Mouse (Mus musculus) stomach, embryonic 16.5 days (tissue): ENCODE measurements around the gene Arhgef11. TPM values are rescaled to one million over a fixed set of nuclear protein-coding genes. Genes with fewer than 3 reads are reported as not detected.

Experiments
- ATAC-seq: fragments of 200-750 bp; cut with Nextera tagmentation; 2 replicates; pipeline ENCODE4 v1.8.0; 2017; ENCODE audit warnings: moderate number of reproducible peaks, moderate TSS enrichment; ENCODE audit not compliant: insufficient read depth, low FRiP score
- H3K27ac ChIP-seq: fragments of 300-500 bp; sonication (generic); 2 replicates; pipeline ENCODE4 v1.5.1; 2014; ENCODE audit warnings: low read length
- H3K27me3 ChIP-seq: fragments of 300-500 bp; sonication (generic); 2 replicates; pipeline ENCODE4 v1.6.1; 2014; ENCODE audit warnings: low read length, control low read depth, mixed read lengths; ENCODE audit not compliant: control insufficient read depth, insufficient read depth
- H3K36me3 ChIP-seq: fragments of 300-500 bp; sonication (generic); 2 replicates; pipeline ENCODE4 v1.6.1; 2014; ENCODE audit warnings: low read length; ENCODE audit not compliant: control insufficient read depth, insufficient read depth
- H3K4me1 ChIP-seq: fragments of 300-500 bp; sonication (generic); 2 replicates; pipeline ENCODE4 v1.6.1; 2014; ENCODE audit warnings: low read length, control low read depth, mixed read lengths; ENCODE audit not compliant: control insufficient read depth, insufficient read depth
- H3K4me2 ChIP-seq: fragments of 300-500 bp; sonication (generic); 2 replicates; pipeline ENCODE4 v1.6.1; 2014; ENCODE audit warnings: low read depth, low read length, mixed read lengths
- H3K4me3 ChIP-seq: fragments of 300-500 bp; sonication (generic); replicated peaks from 2 replicates; pipeline ENCODE4 v1.5.1; 2014; ENCODE audit warnings: mild to moderate bottlenecking, low read length
- H3K9ac ChIP-seq: fragments of 300-500 bp; sonication (generic); 2 replicates; pipeline ENCODE4 v1.6.1; 2014; ENCODE audit warnings: low read length
- H3K9me3 ChIP-seq: fragments of 300-500 bp; sonication (generic); replicated peaks from 2 replicates; pipeline ENCODE4 v1.6.1; 2016; ENCODE audit warnings: low read length, control low read depth; ENCODE audit not compliant: control insufficient read depth
- WGBS: fragments of 180-500 bp; shearing (Covaris S2); extraction: QIAGEN DNeasy Blood & Tissue Kit; methylation state at CpG from one replicate; pipeline ENCODE4 v1.1.7; 2014; 5-methylcytosine and 5-hydroxymethylcytosine counted together
- polyA plus RNA-seq: library from polyadenylated mRNA; unstranded; fragments of >200 nt; fragmentation: Nextera tagmentation; extraction: Ambion mirVana; gene quantifications from 2 replicates; pipeline ENCODE4 v1.2.1, GENCODE M21; 2015

Gene Arhgef11
- polyA plus RNA-seq, 1 experiment from 2014 or later, result 16.7 TPM

GRCm38 (mm10) chr3:87728696-87729095 is 111.3 kb downstream of the Arhgef11 start:
- Histone ChIP-seq H3K27ac (no peak overlapping the region), H3K9me3 (no peaks in the 10 kb centered on the region), H3K27me3 (no peaks in the 10 kb centered on the region), H3K4me1 (no peaks in the 10 kb centered on the region), H3K4me2 (no peak overlapping the region), H3K36me3 (peaks cover 38% of the 10 kb centered on the region), H3K9ac (no peak overlapping the region), H3K4me3 (no peak overlapping the region)
- 78% methylated on average over 6 of the region's 6 CpGs for WGBS
- ATAC-seq, result no peak

- Histone ChIP-seq H3K4me2 (no peak overlapping the region), H3K9ac (no peak overlapping the region), H3K27ac (no peak overlapping the region), H3K36me3 (peaks cover 30% of the 10 kb centered on the region), H3K27me3 (no peaks in the 10 kb centered on the region), H3K4me3 (no peak overlapping the region), H3K4me1 (no peaks in the 10 kb centered on the region), H3K9me3 (no peaks in the 10 kb centered on the region)
- no peak for ATAC-seq
- WGBS, result 76% methylated on average over 4 of the region's 4 CpGs
Observed at GRCm38 (mm10) chr3:87733098-87733497, 115.7 kb downstream of the Arhgef11 start.

- H3K27me3 ChIP-seq, result no peaks in the 10 kb centered on the region
- 83% methylated on average over 11 of the region's 11 CpGs for WGBS
- H3K36me3 ChIP-seq, result peaks cover 26% of the 10 kb centered on the region
- H3K4me1 ChIP-seq, result no peaks in the 10 kb centered on the region
- no peak overlapping the region for H3K9ac ChIP-seq
- no peaks in the 10 kb centered on the region for H3K9me3 ChIP-seq
- H3K4me2 ChIP-seq, result no peak overlapping the region
- H3K4me3 ChIP-seq, result no peak overlapping the region
- ATAC-seq, result no peak
- H3K27ac ChIP-seq, result no peak overlapping the region
Observed at GRCm38 (mm10) chr3:87733984-87734761, 116.8 kb downstream of the Arhgef11 start.

- H3K27ac ChIP-seq, result no peak overlapping the region
- ATAC-seq, result no peak
- WGBS, result 65% methylated on average over 9 of the region's 9 CpGs
- no peaks in the 10 kb centered on the region for H3K4me1 ChIP-seq
- peaks cover 21% of the 10 kb centered on the region; the same call in 1 of the 2 replicates for H3K36me3 ChIP-seq
- H3K4me3 ChIP-seq, result no peak overlapping the region
- no peaks in the 10 kb centered on the region for H3K27me3 ChIP-seq
- no peaks in the 10 kb centered on the region for H3K9me3 ChIP-seq
- no peak overlapping the region for H3K9ac ChIP-seq
- H3K4me2 ChIP-seq, result no peak overlapping the region
Observed at GRCm38 (mm10) chr3:87735335-87735734, 118.0 kb downstream of the Arhgef11 start.

GRCm38 (mm10) chr3:87738906-87739305 is 121.5 kb downstream of the Arhgef11 start:
- Histone ChIP-seq H3K4me2 (no peak overlapping the region), H3K4me3 (no peak overlapping the region), H3K27me3 (no peaks in the 10 kb centered on the region), H3K9me3 (no peaks in the 10 kb centered on the region), H3K27ac (no peak overlapping the region), H3K4me1 (0 out of 2 replicates have a peak, but pooled peaks cover 3% of the 10 kb centered on the region), H3K9ac (no peak overlapping the region), H3K36me3 (peaks cover 13% of the 10 kb centered on the region; the same call in 1 of the 2 replicates)
- 84% methylated on average over 5 of the region's 5 CpGs for WGBS
- no peak for ATAC-seq

- Histone ChIP-seq H3K9me3 (no peaks in the 10 kb centered on the region), H3K4me1 (peaks cover 16% of the 10 kb centered on the region; the same call in 1 of the 2 replicates), H3K4me3 (no peak overlapping the region), H3K4me2 (no peak overlapping the region), H3K36me3 (peaks cover 5% of the 10 kb centered on the region; the same call in 1 of the 2 replicates), H3K27ac (no peak overlapping the region), H3K27me3 (no peaks in the 10 kb centered on the region), H3K9ac (no peak overlapping the region)
- WGBS, result 65% methylated on average over 3 of the region's 3 CpGs
- ATAC-seq, result no peak
Observed at GRCm38 (mm10) chr3:87742013-87742412, 124.7 kb downstream of the Arhgef11 start.

GRCm38 (mm10) chr3:87742735-87743134 is 125.4 kb downstream of the Arhgef11 start:
- H3K36me3 ChIP-seq, result peaks cover 5% of the 10 kb centered on the region; the same call in 1 of the 2 replicates
- no peak overlapping the region for H3K27ac ChIP-seq
- H3K4me2 ChIP-seq, result no peak overlapping the region
- no peak overlapping the region for H3K9ac ChIP-seq
- no peak for ATAC-seq
- no peaks in the 10 kb centered on the region for H3K9me3 ChIP-seq
- H3K4me3 ChIP-seq, result no peak overlapping the region
- 84% methylated on average over 16 of the region's 16 CpGs for WGBS
- H3K27me3 ChIP-seq, result no peaks in the 10 kb centered on the region
- peaks cover 16% of the 10 kb centered on the region; the same call in 1 of the 2 replicates for H3K4me1 ChIP-seq

- H3K9me3 ChIP-seq, result no peaks in the 10 kb centered on the region
- H3K27ac ChIP-seq, result no peak overlapping the region
- H3K4me2 ChIP-seq, result no peak overlapping the region
- no peaks in the 10 kb centered on the region for H3K27me3 ChIP-seq
- no peaks in the 10 kb centered on the region for H3K36me3 ChIP-seq
- 74% methylated on average over 4 of the region's 4 CpGs for WGBS
- no peak for ATAC-seq
- H3K4me1 ChIP-seq, result peaks cover 21% of the 10 kb centered on the region; the same call in 1 of the 2 replicates
- H3K4me3 ChIP-seq, result no peak overlapping the region
- no peak overlapping the region for H3K9ac ChIP-seq
Observed at GRCm38 (mm10) chr3:87743927-87744326, 126.6 kb downstream of the Arhgef11 start.

- peak overlapping the region; percentile 47 for H3K4me2 ChIP-seq
- no peaks in the 10 kb centered on the region for H3K36me3 ChIP-seq
- peak overlapping the region; percentile 55 for H3K9ac ChIP-seq
- peak overlapping the region; percentile 80 for H3K27ac ChIP-seq
- H3K27me3 ChIP-seq, result 0 out of 2 replicates have a peak, but pooled peaks cover 3% of the 10 kb centered on the region
- ATAC-seq, result peak; percentile 63; the same call in 1 of the 2 replicates
- WGBS, result 19% methylated on average over 18 of the region's 18 CpGs
- no peaks in the 10 kb centered on the region for H3K9me3 ChIP-seq
- peak overlapping the region; percentile 10; the same call in 1 of the 2 replicates for H3K4me3 ChIP-seq
- H3K4me1 ChIP-seq, result peaks cover 21% of the 10 kb centered on the region; the same call in 1 of the 2 replicates
Observed at GRCm38 (mm10) chr3:87745036-87745659, 127.8 kb downstream of the Arhgef11 start.
